Mouse (Mus musculus) liver, adult 2 months (tissue): ENCODE measurements around the gene Tradd.

ENCODE experiments used
- CTCF ChIP-seq: fragments of 200-500 bp; IDR thresholded peaks from 2 replicates; pipeline ENCODE4 v1.5.1; 2011; ENCODE audit warnings: low read depth, low read length, control low read depth
- POLR2A ChIP-seq: fragments of 200-500 bp; IDR thresholded peaks from 2 replicates; pipeline ENCODE4 v1.6.1; 2011; ENCODE audit warnings: low read length, control low read depth; ENCODE audit not compliant: insufficient read depth; ENCODE audit errors: extremely low read depth

DNA sequence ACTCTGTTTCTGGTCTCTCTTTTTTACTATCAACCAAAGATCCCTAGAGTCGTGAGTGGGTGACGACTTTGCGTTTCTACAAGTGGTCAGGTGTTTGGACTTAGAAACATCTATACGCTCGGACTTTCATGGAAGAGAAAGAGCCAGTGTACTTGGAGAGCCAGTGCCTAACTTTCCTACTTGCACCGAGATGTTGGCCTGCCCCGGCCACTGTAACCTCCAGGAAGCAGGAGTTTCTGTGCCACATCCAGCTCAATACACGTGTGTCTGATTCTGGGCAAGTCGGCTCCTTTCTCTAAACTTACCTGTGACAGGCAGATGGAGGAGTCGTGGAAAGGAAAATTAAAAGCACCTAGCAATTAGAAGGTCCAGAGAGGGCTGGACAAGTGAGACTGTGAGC, 11.4 kb upstream of the Tradd start, which contains the start of gene Nol3:
- no peak for TF ChIP-seq CTCF
- no peak for TF ChIP-seq POLR2A
